Mouse (Mus musculus): ENCODE results near the gene Acox1. TPM values are rescaled to one million over a fixed set of nuclear protein-coding genes. Genes with fewer than 3 reads are reported as not detected.

The Acox1 gene
- polyA plus RNA-seq, 1 experiment from 2014 or later, result 207 TPM

- DNase-seq (ENCODE audit: low spot score) (peak; percentile 97), ATAC-seq (ENCODE audit: low FRiP score, low TSS enrichment) (peak; percentile 94)
- H3K36me3 ChIP-seq (ENCODE audit: control insufficient read depth, insufficient read depth, low read length), result peaks cover 4% of the 10 kb centered on the region; the same call in 1 of the 2 replicates
- H3K9me3 ChIP-seq (ENCODE audit: control insufficient read depth, low read length), result no peaks in the 10 kb centered on the region
- H3K4me1 ChIP-seq (replicated peaks; ENCODE audit: control insufficient read depth, insufficient read depth), result no peaks in the 10 kb centered on the region
- peak within 1 kb of the TSS; percentile 83 for H3K9ac ChIP-seq (ENCODE audit: low read length)
- H3K4me3 ChIP-seq (ENCODE audit: low read depth, low read length), result peak within 1 kb of the TSS; percentile 80
- WGBS, result under 1% methylated on average over 54 of the region's 60 CpGs
- no peak for TF ChIP-seq EP300 (optimal IDR thresholded peaks at IDR 0.05)
- peak; percentile 92 for TF ChIP-seq CTCF (IDR thresholded peaks at IDR 0.05; ENCODE audit: low read depth)
- H3K4me2 ChIP-seq (replicated peaks; ENCODE audit: low read depth), result peak within 1 kb of the TSS; percentile 80
- no peaks in the 10 kb centered on the region for H3K27me3 ChIP-seq (ENCODE audit: control insufficient read depth, insufficient read depth, low read length)
- peak within 1 kb of the TSS; percentile 65; the same call in 1 of the 2 replicates for H3K27ac ChIP-seq (replicated peaks)
Observed at GRCm38 (mm10) chr11:116138468-116139138, 60.2 kb downstream of the Acox1 start, which contains the start of gene Mrpl38. TSS of gene Mrpl38 (minus strand) at chr11:116138868.

GRCm38 (mm10) chr11:116138096-116138467, 60.8 kb downstream of the Acox1 start:
- Histone ChIP-seq H3K27me3 (ENCODE audit: control insufficient read depth, insufficient read depth, low read length) (no peaks in the 10 kb centered on the region), H3K4me2 (replicated peaks; ENCODE audit: low read depth) (peak overlapping the region; percentile 80), H3K4me1 (replicated peaks; ENCODE audit: control insufficient read depth, insufficient read depth) (no peaks in the 10 kb centered on the region), H3K4me3 (ENCODE audit: low read depth, low read length) (peak overlapping the region; percentile 80), H3K9me3 (ENCODE audit: control insufficient read depth, low read length) (no peaks in the 10 kb centered on the region), H3K36me3 (ENCODE audit: control insufficient read depth, insufficient read depth, low read length) (peaks cover 2% of the 10 kb centered on the region; the same call in 1 of the 2 replicates), H3K9ac (ENCODE audit: low read length) (peak overlapping the region; percentile 83), H3K27ac (replicated peaks) (peak overlapping the region; percentile 65; the same call in 1 of the 2 replicates)
- DNase-seq (ENCODE audit: low spot score) (no peak), ATAC-seq (ENCODE audit: low FRiP score, low TSS enrichment) (no peak)
- TF ChIP-seq EP300 (optimal IDR thresholded peaks at IDR 0.05) (no peak), CTCF (IDR thresholded peaks at IDR 0.05; ENCODE audit: low read depth) (no peak)
- WGBS, result under 1% methylated on average over 20 of the region's 20 CpGs

GRCm38 (mm10) chr11:116134171-116134570, 64.7 kb downstream of the Acox1 start:
- Histone ChIP-seq H3K4me2 (replicated peaks; ENCODE audit: low read depth) (no peak overlapping the region), H3K27me3 (ENCODE audit: control insufficient read depth, insufficient read depth, low read length) (no peaks in the 10 kb centered on the region), H3K36me3 (ENCODE audit: control insufficient read depth, insufficient read depth, low read length) (peaks cover 2% of the 10 kb centered on the region; the same call in 1 of the 2 replicates), H3K9me3 (ENCODE audit: control insufficient read depth, low read length) (no peaks in the 10 kb centered on the region), H3K4me1 (replicated peaks; ENCODE audit: control insufficient read depth, insufficient read depth) (peaks cover 8% of the 10 kb centered on the region), H3K9ac (ENCODE audit: low read length) (no peak overlapping the region), H3K27ac (replicated peaks) (no peak overlapping the region), H3K4me3 (ENCODE audit: low read depth, low read length) (no peak overlapping the region)
- ATAC-seq (ENCODE audit: low FRiP score, low TSS enrichment), result no peak
- 79% methylated on average over 10 of the region's 10 CpGs for WGBS
- TF ChIP-seq EP300 (optimal IDR thresholded peaks at IDR 0.05) (no peak), CTCF (IDR thresholded peaks at IDR 0.05; ENCODE audit: low read depth) (no peak)
- DNase-seq (ENCODE audit: low spot score), result no peak

GRCm38 (mm10) chr11:116133497-116133896, 65.3 kb downstream of the Acox1 start:
- no peak overlapping the region for H3K4me2 ChIP-seq (replicated peaks; ENCODE audit: low read depth)
- H3K9ac ChIP-seq (ENCODE audit: low read length), result no peak overlapping the region
- peaks cover 8% of the 10 kb centered on the region for H3K4me1 ChIP-seq (replicated peaks; ENCODE audit: control insufficient read depth, insufficient read depth)
- peaks cover 2% of the 10 kb centered on the region; the same call in 1 of the 2 replicates for H3K36me3 ChIP-seq (ENCODE audit: control insufficient read depth, insufficient read depth, low read length)
- ATAC-seq (ENCODE audit: low FRiP score, low TSS enrichment) (no peak), DNase-seq (ENCODE audit: low spot score) (no peak)
- H3K27ac ChIP-seq (replicated peaks), result no peak overlapping the region
- no peaks in the 10 kb centered on the region for H3K27me3 ChIP-seq (ENCODE audit: control insufficient read depth, insufficient read depth, low read length)
- H3K9me3 ChIP-seq (ENCODE audit: control insufficient read depth, low read length), result no peaks in the 10 kb centered on the region
- no peak overlapping the region for H3K4me3 ChIP-seq (ENCODE audit: low read depth, low read length)
- TF ChIP-seq CTCF (IDR thresholded peaks at IDR 0.05; ENCODE audit: low read depth) (no peak), EP300 (optimal IDR thresholded peaks at IDR 0.05) (no peak)
- WGBS, result 68% methylated on average over 5 of the region's 5 CpGs

GRCm38 (mm10) chr11:116132366-116133333, 66.2 kb downstream of the Acox1 start:
- peaks cover 8% of the 10 kb centered on the region for H3K4me1 ChIP-seq (replicated peaks; ENCODE audit: control insufficient read depth, insufficient read depth)
- H3K4me3 ChIP-seq (ENCODE audit: low read depth, low read length), result no peak overlapping the region
- DNase-seq (ENCODE audit: low spot score), result peak; percentile 33
- H3K27ac ChIP-seq (replicated peaks), result no peak overlapping the region
- H3K36me3 ChIP-seq (ENCODE audit: control insufficient read depth, insufficient read depth, low read length), result peaks cover 2% of the 10 kb centered on the region; the same call in 1 of the 2 replicates
- no peaks in the 10 kb centered on the region for H3K27me3 ChIP-seq (ENCODE audit: control insufficient read depth, insufficient read depth, low read length)
- ATAC-seq (ENCODE audit: low FRiP score, low TSS enrichment), result no peak
- 76% methylated on average over 16 of the region's 16 CpGs for WGBS
- no peaks in the 10 kb centered on the region for H3K9me3 ChIP-seq (ENCODE audit: control insufficient read depth, low read length)
- peak; percentile 69 for TF ChIP-seq CTCF (IDR thresholded peaks at IDR 0.05; ENCODE audit: low read depth)
- no peak for TF ChIP-seq EP300 (optimal IDR thresholded peaks at IDR 0.05)
- no peak overlapping the region for H3K4me2 ChIP-seq (replicated peaks; ENCODE audit: low read depth)
- no peak overlapping the region; the same call in 1 of the 2 replicates for H3K9ac ChIP-seq (ENCODE audit: low read length)

Measured in stomach, postnatal 0 days (tissue).